Mouse (Mus musculus): ENCODE results near the gene Pea15a. TPM values are rescaled to one million over a fixed set of nuclear protein-coding genes. Genes with fewer than 3 reads are reported as not detected.
A peak's percentile ranks its signal among the peaks of the same experiment; 100 is the strongest.

Gene Pea15a
- polyA plus RNA-seq, 1 experiment from 2014 or later = 91.8 TPM

DNA sequence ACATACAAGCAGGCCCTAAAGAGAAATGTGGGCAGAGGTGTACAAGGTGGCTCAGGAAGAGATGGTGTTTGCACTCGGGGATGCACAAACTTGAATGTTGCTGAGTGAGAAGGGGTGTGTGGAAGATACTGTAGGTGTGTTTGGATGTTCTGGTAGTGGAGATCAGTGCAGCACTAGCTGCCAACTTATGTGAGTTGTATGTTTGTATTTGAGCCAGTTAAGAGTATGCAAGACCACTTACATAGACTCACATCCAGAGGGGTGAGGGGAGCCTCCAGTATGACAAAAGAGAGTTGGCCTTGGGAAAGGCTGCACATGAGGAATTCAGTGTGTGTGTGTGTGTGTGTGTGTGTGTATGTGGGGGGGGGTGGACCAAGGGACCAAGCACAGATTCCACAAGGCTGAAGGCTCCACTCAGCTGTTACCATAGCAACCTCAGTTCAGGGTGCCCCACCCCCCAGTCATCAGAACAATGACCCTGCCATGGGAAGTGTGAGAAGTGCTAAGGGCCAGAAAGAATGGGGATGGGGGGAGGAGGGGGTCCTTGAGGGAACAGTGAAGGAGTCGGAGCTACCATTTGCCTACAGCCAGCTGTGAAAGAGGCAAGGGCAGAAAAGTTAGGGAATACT is 3.6 kb downstream of the Pea15a start:
- Histone ChIP-seq H3K36me3 (ENCODE audit: insufficient read depth, low read length) (peaks cover 20% of the 10 kb centered on the region; the same call in 1 of the 2 replicates), H3K4me3 (replicated peaks; ENCODE audit: low read depth, low read length) (no peak overlapping the region), H3K9ac (ENCODE audit: low read depth, low read length) (0 out of 2 replicates have a peak overlapping the region, but pooled peaks have one; percentile 5), H3K27ac (peak overlapping the region; percentile 79), H3K9me3 (replicated peaks; ENCODE audit: low read length) (no peaks in the 10 kb centered on the region), H3K27me3 (ENCODE audit: insufficient read depth, low read length) (no peaks in the 10 kb centered on the region), H3K4me1 (replicated peaks; ENCODE audit: insufficient read depth, low read length) (peaks cover 53% of the 10 kb centered on the region), H3K4me2 (ENCODE audit: low read length) (0 out of 2 replicates have a peak overlapping the region, but pooled peaks have one; percentile 9)
- ATAC-seq (replicated peaks; ENCODE audit: low FRiP score, low read depth) = peak; percentile 5; the same call in 1 of the 2 replicates
- 29% methylated on average over 2 of the region's 2 CpGs for WGBS
- no peak for TF ChIP-seq CTCF (IDR thresholded peaks at IDR 0.05; ENCODE audit: low read depth)
- peak; percentile 46 for DNase-seq (ENCODE audit: low spot score)

DNA sequence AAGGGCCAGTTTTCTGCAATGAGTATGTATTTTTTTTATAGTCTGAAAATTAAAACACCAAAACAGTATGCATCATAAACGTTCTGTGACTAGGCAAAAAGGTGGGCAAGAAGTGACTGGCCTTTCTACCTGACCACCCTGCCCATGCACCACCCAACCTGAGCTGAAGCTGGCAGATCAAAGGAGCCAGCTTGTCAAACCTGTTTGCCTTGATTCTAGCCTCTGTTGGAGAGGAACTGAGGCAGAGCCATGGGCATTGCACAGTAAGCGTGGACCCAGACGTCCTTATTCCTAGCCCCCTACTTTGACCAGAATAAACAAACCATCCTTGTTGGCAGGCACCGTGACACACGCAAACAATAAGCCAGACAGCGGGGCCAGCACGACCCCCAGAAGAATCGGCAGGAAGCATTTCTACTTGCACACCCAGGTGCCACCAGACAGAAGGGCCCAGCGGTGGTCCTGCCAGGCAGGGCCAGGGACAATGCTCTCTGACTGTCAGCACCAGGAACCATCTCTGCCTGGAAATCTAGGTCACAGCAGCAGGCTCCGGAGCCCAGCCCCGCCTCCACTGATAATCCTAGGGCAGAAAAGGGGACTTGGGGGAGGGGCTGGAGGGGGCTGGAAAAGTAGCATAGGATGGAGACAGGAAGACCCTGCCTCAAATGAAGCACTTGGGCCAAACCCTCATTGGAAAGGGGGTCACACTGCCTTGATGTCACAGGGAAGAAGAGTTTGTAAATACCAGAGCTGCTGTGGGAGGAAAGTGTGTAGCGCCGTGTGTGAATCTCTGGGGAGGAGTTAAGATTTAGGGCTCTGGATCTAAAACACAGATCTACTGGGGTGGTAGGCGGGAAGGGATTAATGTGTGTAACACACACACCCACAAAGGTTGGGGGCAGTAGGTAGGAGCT is 4.4 kb downstream of the Pea15a start:
- no peaks in the 10 kb centered on the region for H3K27me3 ChIP-seq (ENCODE audit: insufficient read depth, low read length)
- DNase-seq (ENCODE audit: low spot score) (no peak), ATAC-seq (replicated peaks; ENCODE audit: low FRiP score, low read depth) (no peak)
- H3K4me1 ChIP-seq (replicated peaks; ENCODE audit: insufficient read depth, low read length) = peaks cover 50% of the 10 kb centered on the region
- H3K36me3 ChIP-seq (ENCODE audit: insufficient read depth, low read length) = peaks cover 28% of the 10 kb centered on the region
- peak overlapping the region; percentile 13; the same call in 1 of the 2 replicates for H3K4me2 ChIP-seq (ENCODE audit: low read length)
- no peak overlapping the region for H3K4me3 ChIP-seq (replicated peaks; ENCODE audit: low read depth, low read length)
- H3K9me3 ChIP-seq (replicated peaks; ENCODE audit: low read length) = no peaks in the 10 kb centered on the region
- H3K27ac ChIP-seq = peak overlapping the region; percentile 79
- no peak for TF ChIP-seq CTCF (IDR thresholded peaks at IDR 0.05; ENCODE audit: low read depth)
- WGBS = 29% methylated on average over 14 of the region's 14 CpGs
- H3K9ac ChIP-seq (ENCODE audit: low read depth, low read length) = no peak overlapping the region

DNA sequence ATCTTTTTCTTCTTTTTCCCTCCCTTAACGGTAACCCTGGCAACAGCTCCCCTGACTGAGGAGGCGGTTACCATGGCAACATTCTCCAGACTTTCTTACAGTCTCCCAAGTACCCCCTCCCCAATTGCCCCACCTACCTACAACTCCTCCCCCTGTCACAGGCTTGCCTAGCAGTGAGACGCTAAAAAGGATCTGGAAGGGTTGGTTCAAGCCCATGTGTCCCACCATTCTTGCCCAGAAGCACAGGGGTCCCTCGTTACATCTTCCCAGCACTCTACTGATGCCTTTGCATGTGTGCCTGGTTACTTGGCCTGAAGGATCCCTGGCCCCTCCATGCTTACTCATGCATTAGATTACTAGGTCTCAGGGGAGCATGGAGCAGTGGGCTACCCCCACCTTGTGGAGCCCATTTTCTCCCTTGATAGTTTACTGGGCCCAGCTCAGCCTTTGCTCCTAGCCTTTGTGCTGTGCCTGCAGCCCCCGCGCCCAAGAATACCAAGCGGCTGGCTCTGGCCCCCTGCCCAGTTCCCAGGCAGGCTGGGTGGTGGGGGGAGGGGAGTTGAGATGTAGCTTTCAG is 5.6 kb downstream of the Pea15a start:
- no peaks in the 10 kb centered on the region for H3K9me3 ChIP-seq (replicated peaks; ENCODE audit: low read length)
- no peak overlapping the region for H3K4me2 ChIP-seq (ENCODE audit: low read length)
- ATAC-seq (replicated peaks; ENCODE audit: low FRiP score, low read depth) (no peak), DNase-seq (ENCODE audit: low spot score) (no peak)
- H3K4me1 ChIP-seq (replicated peaks; ENCODE audit: insufficient read depth, low read length) = peaks cover 46% of the 10 kb centered on the region
- 61% methylated on average over 7 of the region's 7 CpGs for WGBS
- H3K36me3 ChIP-seq (ENCODE audit: insufficient read depth, low read length) = peaks cover 41% of the 10 kb centered on the region
- no peak overlapping the region for H3K4me3 ChIP-seq (replicated peaks; ENCODE audit: low read depth, low read length)
- no peak overlapping the region for H3K9ac ChIP-seq (ENCODE audit: low read depth, low read length)
- TF ChIP-seq CTCF (IDR thresholded peaks at IDR 0.05; ENCODE audit: low read depth) = no peak
- H3K27ac ChIP-seq = no peak overlapping the region
- H3K27me3 ChIP-seq (ENCODE audit: insufficient read depth, low read length) = no peaks in the 10 kb centered on the region

DNA sequence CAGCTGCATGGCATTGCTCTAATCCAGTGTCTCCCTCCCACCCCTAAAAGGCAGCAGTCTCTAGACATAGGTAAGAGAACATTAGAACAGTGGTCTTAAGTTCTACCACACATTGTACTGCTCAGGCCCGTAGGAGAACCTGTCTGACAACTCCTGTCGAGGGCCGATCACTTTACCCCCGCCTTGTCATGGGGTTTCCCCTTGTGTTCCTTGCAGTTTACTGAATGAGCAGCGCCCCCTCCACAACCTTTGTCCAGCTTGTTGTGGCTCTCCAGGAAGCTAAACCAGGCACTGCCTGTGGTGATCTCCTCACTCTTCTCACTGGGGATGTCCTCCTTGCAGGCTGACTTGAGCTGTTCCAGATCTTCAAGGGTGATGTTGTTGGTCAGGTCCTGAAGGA is 6.4 kb downstream of the Pea15a start:
- Histone ChIP-seq H3K4me2 (ENCODE audit: low read length) (no peak overlapping the region), H3K9me3 (replicated peaks; ENCODE audit: low read length) (no peaks in the 10 kb centered on the region), H3K27ac (no peak overlapping the region), H3K36me3 (ENCODE audit: insufficient read depth, low read length) (peaks cover 48% of the 10 kb centered on the region), H3K9ac (ENCODE audit: low read depth, low read length) (no peak overlapping the region), H3K4me1 (replicated peaks; ENCODE audit: insufficient read depth, low read length) (peaks cover 39% of the 10 kb centered on the region), H3K4me3 (replicated peaks; ENCODE audit: low read depth, low read length) (no peak overlapping the region), H3K27me3 (ENCODE audit: insufficient read depth, low read length) (no peaks in the 10 kb centered on the region)
- no peak for TF ChIP-seq CTCF (IDR thresholded peaks at IDR 0.05; ENCODE audit: low read depth)
- no peak for DNase-seq (ENCODE audit: low spot score)
- ATAC-seq (replicated peaks; ENCODE audit: low FRiP score, low read depth) = no peak
- 72% methylated on average over 5 of the region's 5 CpGs for WGBS

DNA sequence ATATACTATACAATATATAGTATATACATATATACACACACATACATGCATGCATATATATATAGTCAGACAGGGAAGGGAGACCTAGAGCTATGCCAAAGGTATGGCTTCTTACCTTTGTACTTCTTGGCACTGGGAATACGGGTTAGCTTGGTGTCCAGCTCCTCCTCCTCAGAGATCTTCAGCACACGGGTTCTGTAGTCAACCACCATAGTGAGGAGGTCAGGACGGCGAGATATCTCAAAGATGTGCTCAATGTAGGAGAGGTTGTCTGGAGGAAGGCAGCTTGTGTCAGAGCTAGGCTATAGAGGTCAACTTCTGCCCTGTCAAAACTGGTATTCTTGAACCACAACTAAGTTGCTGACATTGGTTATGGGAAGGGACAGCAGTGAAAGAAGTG is 7.6 kb downstream of the Pea15a start:
- peaks cover 58% of the 10 kb centered on the region for H3K36me3 ChIP-seq (ENCODE audit: insufficient read depth, low read length)

DNA sequence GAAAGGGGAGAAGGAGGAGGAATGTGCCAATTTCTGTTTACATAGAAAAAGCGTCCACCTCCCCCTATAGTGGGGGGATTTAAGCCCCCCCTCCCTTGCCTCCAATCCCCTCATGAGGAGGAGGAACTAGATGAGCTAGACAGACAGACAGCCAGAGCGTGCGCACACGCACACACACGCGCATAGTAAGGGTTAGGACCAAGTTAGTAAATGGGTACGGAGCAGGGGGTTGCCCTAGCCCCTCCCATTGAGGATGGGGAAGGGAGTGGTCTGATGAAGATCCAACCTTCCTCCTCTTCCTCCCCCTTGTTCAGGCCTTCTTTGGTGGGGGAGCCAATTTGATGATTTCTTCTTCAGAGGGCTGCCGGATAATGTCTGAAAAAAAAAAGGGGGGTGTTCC is 8.3 kb downstream of the Pea15a start:
- ATAC-seq (replicated peaks; ENCODE audit: low FRiP score, low read depth) = no peak
- Histone ChIP-seq H3K4me1 (replicated peaks; ENCODE audit: insufficient read depth, low read length) (peaks cover 22% of the 10 kb centered on the region), H3K4me2 (ENCODE audit: low read length) (no peak overlapping the region), H3K9ac (ENCODE audit: low read depth, low read length) (no peak overlapping the region), H3K9me3 (replicated peaks; ENCODE audit: low read length) (no peaks in the 10 kb centered on the region), H3K27me3 (ENCODE audit: insufficient read depth, low read length) (no peaks in the 10 kb centered on the region), H3K27ac (no peak overlapping the region), H3K36me3 (ENCODE audit: insufficient read depth, low read length) (peaks cover 64% of the 10 kb centered on the region), H3K4me3 (replicated peaks; ENCODE audit: low read depth, low read length) (no peak overlapping the region)
- TF ChIP-seq CTCF (IDR thresholded peaks at IDR 0.05; ENCODE audit: low read depth) = no peak
- 89% methylated on average over 8 of the region's 8 CpGs for WGBS
- DNase-seq (ENCODE audit: low spot score) = no peak

More for the DNA sequence above, 7.6 kb downstream of the Pea15a start:
- Histone ChIP-seq H3K27ac (no peak overlapping the region), H3K4me3 (replicated peaks; ENCODE audit: low read depth, low read length) (no peak overlapping the region), H3K4me2 (ENCODE audit: low read length) (no peak overlapping the region), H3K9me3 (replicated peaks; ENCODE audit: low read length) (no peaks in the 10 kb centered on the region), H3K27me3 (ENCODE audit: insufficient read depth, low read length) (no peaks in the 10 kb centered on the region), H3K4me1 (replicated peaks; ENCODE audit: insufficient read depth, low read length) (peaks cover 28% of the 10 kb centered on the region), H3K9ac (ENCODE audit: low read depth, low read length) (no peak overlapping the region)
- 84% methylated on average over 4 of the region's 4 CpGs for WGBS
- TF ChIP-seq CTCF (IDR thresholded peaks at IDR 0.05; ENCODE audit: low read depth) = no peak
- ATAC-seq (replicated peaks; ENCODE audit: low FRiP score, low read depth) (no peak), DNase-seq (ENCODE audit: low spot score) (no peak)
